Mouse (Mus musculus) kidney, adult 2 months (tissue): Measurements from ENCODE around the gene Slc6a20b.

Experiments used
- CTCF ChIP-seq: fragments of 200-500 bp; conservative IDR thresholded peaks from 2 replicates; pipeline ENCODE4 v1.5.1; 2011; ENCODE audit warnings: low read depth, mild to moderate bottlenecking, control low read depth, low read length, moderate library complexity, mixed read lengths; ENCODE audit not compliant: insufficient read depth, insufficient read length
- POLR2A ChIP-seq: fragments of 200-500 bp; IDR thresholded peaks from one replicate; pipeline ENCODE4 v1.6.1; 2011; ENCODE audit warnings: low read depth, low read length, control low read depth

GRCm38 (mm10) chr9:123638231-123638630, 5.9 kb upstream of the Slc6a20b start:
- TF ChIP-seq POLR2A (no peak), CTCF (no peak)
